Mouse (Mus musculus) gonadal fat pad, adult 2 months (tissue): ENCODE measurements around the gene Abi3bp. TPM values are rescaled to one million over a fixed set of nuclear protein-coding genes. Genes with fewer than 3 reads are reported as not detected.

ENCODE experiments used
- DNase-seq: peaks from one replicate; pipeline ENCODE4 v3.0.0-alpha.2; 2012; ENCODE audit warnings: low read depth
- polyA plus RNA-seq: library from polyadenylated mRNA; depleted of rRNA; stranded (reverse); fragments of >200 nt; gene quantifications from 2 replicates; pipeline ENCODE4 v1.2.3, GENCODE M21; 2012

The Abi3bp gene
- polyA plus RNA-seq, 1 experiment = 7.1 TPM

DNA sequence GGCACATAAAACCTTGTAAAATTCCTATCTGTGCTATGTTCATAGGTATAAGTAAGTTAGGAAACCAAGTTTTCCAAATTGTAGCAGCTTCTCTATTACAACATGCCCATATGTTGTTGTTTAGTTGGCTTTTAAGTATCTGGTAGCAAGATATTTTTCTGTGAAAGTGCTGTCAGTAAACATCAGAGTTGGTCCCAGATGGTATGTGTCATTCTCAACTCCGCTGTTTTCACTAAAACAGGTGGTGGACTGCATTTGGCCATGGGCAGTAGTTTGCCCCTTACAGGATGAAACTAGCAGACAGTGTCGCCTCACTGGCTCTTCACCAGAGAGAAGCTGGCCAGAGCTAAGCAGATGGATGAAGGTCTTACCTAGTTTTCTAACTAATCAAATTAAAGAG, 26.3 kb downstream of the Abi3bp start:
- DNase-seq = no peak

- no peak for DNase-seq
Measured at GRCm38 (mm10) chr16:56518024-56518423, 40.3 kb downstream of the Abi3bp start.

- DNase-seq = no peak
Measured at GRCm38 (mm10) chr16:56524359-56524758, 46.7 kb downstream of the Abi3bp start.

DNA sequence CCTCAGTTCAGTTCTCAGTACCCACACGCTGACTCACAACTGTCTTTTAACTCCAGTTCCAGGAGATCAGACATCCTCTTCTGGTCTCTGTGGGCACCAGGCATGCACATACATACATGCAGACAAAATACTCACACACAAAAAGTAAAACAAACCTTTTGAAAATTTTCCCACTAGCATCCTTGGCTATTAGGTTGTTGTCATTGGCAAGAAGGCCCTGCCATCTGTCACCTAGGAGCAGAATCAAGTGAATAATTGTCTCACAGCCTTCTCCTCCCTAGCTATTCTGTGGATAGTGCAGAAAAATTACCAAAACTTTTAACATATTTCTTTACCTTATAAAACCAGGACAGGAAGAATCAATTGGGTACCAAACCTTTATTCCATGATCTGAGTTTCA, 48.8 kb downstream of the Abi3bp start:
- no peak for DNase-seq

DNA sequence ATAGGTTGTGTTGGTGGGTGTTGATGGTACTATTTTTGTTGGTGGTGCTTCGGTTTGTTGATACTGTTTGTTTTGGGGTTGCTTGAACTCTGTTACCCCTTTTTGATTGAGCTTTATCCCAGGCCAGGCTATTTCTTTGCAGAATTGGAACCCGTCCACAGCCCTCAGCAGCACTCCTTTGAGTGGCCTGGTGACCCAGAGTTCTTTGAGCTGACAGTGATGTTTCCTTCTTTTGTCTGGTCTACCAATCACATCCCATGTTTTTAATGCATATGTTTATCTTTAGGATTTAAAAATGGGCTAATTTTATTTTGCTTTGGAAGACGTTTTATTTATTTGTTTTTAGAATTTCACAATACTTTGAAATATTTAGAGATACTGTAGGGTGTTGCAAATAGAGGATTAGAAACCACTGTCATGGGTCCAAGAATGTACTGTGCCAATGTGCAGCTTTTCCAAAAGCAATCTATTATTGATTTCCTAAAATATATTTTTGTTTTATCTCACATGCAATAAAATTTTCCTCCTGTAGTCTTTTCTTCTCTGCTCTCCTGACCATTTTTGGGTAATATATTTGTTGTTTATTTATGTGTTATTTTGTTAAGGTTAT, 50.5 kb downstream of the Abi3bp start:
- DNase-seq = no peak

- DNase-seq = no peak
Measured at GRCm38 (mm10) chr16:56579536-56579935, 101.9 kb downstream of the Abi3bp start.

DNA sequence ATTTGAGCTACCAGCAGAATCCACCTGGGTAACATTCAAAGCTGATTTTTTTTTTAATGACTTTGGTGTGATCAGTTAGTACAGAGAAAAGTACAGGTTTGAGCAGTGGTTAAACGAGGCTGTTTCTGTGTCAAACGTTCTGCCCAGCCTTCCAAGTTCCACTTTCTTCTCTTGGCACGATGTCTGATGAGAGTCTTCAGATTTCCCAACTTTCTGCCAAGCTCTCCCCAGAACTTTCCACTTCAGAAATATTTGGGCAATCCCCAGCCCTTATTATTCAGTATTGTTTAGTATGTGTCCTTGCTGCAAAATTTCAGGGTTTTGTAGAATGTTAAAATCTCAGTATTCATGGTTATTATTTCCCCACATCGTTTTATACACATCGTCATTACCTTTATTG, 115.9 kb downstream of the Abi3bp start:
- DNase-seq = no peak

- DNase-seq = no peak
Measured at GRCm38 (mm10) chr16:56594866-56595265, 117.2 kb downstream of the Abi3bp start.

DNA sequence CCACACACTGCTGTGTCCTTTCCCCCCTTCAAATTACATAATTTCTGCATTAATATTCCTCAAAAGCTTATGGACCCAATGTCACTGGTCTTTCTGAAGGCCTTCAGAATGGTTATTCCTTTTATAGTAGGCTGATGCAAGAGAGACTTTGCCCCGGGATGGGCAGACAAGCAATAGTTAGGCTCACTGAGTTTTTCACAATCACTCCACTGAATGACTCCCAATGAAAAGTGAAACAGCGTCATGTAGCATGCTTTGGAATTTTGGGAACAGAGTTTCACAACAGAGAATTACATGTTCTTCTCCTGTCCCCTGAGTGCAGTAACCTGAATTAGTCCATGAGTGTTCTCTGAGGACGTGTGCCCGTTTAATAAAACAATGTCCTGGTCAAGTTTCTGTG, 120.7 kb downstream of the Abi3bp start:
- peak; percentile 31 for DNase-seq

DNA sequence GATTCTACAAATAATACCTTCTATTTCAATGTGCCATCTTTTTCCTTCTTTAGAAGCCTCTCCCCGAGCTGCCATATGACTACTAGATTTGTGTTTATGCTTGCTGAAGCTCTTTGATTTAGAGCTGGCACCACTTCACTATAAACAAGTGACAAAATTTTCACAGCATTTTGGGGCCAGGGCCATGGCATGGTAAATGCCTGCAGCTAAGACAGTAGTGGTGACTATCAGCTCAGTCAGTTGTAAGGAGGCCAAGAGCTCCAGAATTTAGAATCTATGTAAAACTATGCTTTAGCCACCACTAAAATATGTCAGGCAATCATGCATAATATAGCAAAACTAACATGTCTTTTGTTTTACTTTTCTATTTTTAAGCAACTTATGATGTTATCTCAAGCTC, 124.7 kb downstream of the Abi3bp start:
- no peak for DNase-seq

- DNase-seq = no peak
Measured at GRCm38 (mm10) chr16:56610572-56610971, 132.9 kb downstream of the Abi3bp start.

DNA sequence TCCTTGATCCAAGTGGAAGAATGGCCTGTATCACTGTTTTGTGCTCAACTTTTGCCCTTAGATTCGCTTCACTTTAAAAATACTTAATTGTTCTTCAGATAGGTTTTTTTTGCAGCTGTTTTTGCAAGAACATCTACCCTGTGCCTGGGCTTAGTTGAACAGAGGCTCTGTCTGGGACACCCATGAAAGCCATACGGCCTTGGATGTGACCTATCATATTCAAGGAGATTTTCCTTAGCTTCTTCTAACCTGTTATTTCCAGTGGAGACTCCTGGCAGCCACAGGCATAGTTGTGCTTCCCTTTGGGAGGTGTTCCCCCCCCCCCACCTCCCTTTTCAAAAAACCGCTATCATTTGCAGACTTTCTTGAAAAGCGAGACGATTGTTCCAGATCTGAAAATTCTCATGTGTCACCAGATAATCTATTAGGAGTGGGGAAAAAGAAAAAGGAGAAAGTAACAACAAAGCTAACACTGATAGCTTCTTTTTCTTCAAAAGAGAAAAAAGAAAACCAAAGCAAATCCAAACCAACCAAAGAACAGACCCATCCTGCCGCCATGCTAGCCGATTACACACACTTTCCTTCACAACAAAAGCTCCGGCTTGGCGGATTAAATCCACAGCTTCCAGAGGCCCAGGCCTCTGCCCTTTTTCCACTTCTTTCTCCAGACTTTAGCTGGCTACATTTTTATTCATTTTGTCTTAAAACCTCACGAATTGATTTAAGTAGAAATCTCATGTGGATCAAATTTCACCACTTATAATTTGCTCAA, 133.6 kb downstream of the Abi3bp start:
- DNase-seq = no peak

DNA sequence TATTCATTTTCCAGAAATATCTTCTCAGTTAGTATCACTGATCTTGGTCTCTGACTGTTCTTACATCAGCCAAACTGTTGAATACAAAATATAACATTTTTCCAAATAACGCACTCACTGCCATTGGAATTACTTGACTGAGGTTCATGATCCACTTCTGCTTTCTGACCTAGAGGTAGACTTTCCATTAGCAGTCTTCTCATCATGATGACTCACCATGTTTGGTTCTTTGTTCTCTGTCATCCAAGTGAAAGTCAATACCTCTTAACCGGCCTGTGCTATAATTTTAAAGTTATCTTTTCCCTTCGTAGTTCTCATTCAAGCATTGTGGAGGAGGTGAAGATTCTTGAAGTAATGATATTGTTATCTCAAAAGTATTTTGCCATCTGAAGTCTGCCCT, 160.9 kb downstream of the Abi3bp start:
- no peak for DNase-seq

DNA sequence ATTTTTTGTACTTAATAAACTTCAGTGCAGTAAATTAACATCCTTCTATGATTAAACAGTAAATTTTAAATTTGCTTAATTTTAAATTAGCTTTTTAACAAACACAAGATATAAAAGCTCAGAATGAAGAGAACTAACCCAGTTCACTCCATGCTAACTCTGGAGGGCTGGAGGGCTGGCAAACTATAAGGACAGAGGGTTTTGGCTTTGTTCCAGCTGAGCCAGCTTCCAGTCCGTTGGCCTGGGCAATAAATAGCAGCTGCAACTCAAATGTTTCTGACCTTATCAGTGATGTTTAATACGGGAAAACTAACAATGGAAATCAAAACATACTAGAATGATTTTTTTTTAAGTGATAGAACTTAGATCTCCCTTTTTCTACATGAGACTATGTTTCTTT, 167.6 kb downstream of the Abi3bp start:
- no peak for DNase-seq

DNA sequence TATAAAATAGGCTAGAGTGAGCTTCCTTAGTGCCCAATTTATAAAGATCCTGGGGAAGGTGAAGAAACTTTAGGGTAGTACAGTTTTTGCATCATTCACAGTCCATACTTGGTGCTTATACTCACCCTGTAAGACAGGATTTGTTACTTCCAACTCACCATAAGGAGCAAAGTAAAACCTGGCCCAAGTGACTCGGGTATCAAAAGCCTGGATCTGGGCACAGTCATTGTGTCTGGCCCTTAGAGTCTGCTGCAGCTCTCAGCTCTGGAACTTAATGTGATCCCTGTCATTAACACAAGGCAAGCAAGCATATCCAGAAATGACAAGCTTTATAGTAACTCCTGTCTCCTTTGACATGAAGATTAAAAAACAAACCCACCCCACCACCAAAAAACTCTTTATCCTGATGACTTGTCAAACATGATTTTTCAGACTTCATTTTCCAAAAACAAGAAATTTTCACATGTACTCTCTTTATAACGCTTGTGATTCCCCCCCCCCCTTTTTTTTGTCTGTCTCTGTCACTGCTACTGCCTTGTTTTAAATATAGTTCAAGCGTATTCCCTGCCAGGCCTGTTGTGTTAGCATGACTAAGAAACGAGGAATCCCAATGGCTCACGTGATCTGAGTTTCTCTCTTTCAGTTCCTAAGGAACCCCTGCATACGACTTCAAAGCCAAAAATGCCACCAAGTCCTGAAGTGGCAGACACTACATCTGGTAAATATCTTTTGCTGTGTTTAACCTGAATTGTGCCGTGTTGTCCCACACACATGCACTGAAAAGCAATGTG, 168.9 kb downstream of the Abi3bp start:
- DNase-seq = no peak

- DNase-seq = no peak
Measured at GRCm38 (mm10) chr16:56655193-56655910, 177.7 kb downstream of the Abi3bp start.

- no peak for DNase-seq
Measured at GRCm38 (mm10) chr16:56658866-56659265, 181.2 kb downstream of the Abi3bp start.

GRCm38 (mm10) chr16:56669520-56669919, 191.8 kb downstream of the Abi3bp start:
- no peak for DNase-seq

DNA sequence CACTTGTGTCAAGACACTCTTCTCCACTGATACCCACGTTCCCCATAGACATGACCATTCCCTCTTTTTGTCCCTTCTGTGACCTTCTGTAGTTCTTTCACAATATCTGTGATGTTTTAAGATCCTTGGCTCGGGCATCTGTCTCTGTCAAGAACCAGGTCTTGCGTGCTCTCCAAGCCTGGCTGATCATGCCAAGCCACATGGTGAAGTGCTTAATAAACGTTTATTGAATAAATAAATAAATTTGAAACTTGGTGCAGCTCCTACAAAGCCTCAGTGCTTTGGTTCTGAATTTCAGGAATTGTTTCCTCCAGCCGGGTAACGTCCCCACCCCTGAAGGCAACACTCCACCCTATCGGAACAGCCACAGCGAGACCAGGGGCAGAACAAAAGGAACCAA, 193.3 kb downstream of the Abi3bp start:
- no peak for DNase-seq

GRCm38 (mm10) chr16:56673420-56673819, 195.7 kb downstream of the Abi3bp start:
- DNase-seq = no peak

- no peak for DNase-seq
Measured at GRCm38 (mm10) chr16:56677146-56677545, 199.5 kb downstream of the Abi3bp start.

- DNase-seq = no peak
Measured at GRCm38 (mm10) chr16:56681010-56681645, 203.4 kb downstream of the Abi3bp start.
